Mouse (Mus musculus) gonadal fat pad, adult 2 months (tissue): ENCODE measurements around the gene Cenph. TPM values are rescaled to one million over a fixed set of nuclear protein-coding genes. Genes with fewer than 3 reads are reported as not detected.
"Not testable (repeated sequence)": the region's sequence is repeated elsewhere in the genome, so short reads cannot be mapped to it uniquely, and the experiment has no call there.

Experiments
- DNase-seq: peaks from one replicate; pipeline ENCODE4 v3.0.0-alpha.2; 2012; ENCODE audit warnings: low read depth
- polyA plus RNA-seq: library from polyadenylated mRNA; depleted of rRNA; stranded (reverse); fragments of >200 nt; gene quantifications from 2 replicates; pipeline ENCODE4 v1.2.3, GENCODE M21; 2012; rRNA removed

Cenph gene
- 0.38 and 0.45 TPM in 2 replicates for polyA plus RNA-seq

GRCm38 (mm10) chr13:100775252-100776055 lies at the start of gene Cenph:
Gene Cenph, minus strand, starts transcription at chr13:100775899.
- DNase-seq, result no peak

GRCm38 (mm10) chr13:100824916-100825315 lies 49.2 kb upstream of the Cenph start:
- DNase-seq, result no peak

- no peak for DNase-seq
These were observed 48.6 kb upstream of the Cenph start for GRCm38 (mm10) chr13:100824306-100824705.

- DNase-seq, result no peak
These were observed 48.2 kb upstream of the Cenph start for GRCm38 (mm10) chr13:100823863-100824262.

GRCm38 (mm10) chr13:100814451-100814850 lies 38.8 kb upstream of the Cenph start:
- no peak for DNase-seq

GRCm38 (mm10) chr13:100805776-100806175 lies 30.1 kb upstream of the Cenph start:
- no peak for DNase-seq

- DNase-seq, result no peak
These were observed 21.5 kb upstream of the Cenph start for GRCm38 (mm10) chr13:100797171-100797570.

GRCm38 (mm10) chr13:100789083-100789482 lies 13.4 kb upstream of the Cenph start:
- peak; percentile 76 for DNase-seq

GRCm38 (mm10) chr13:100788057-100788456 lies 12.4 kb upstream of the Cenph start:
- not testable (repeated sequence) for DNase-seq

- DNase-seq, result no peak
These were observed 11.8 kb upstream of the Cenph start for GRCm38 (mm10) chr13:100787316-100788010.

- no peak for DNase-seq
These were observed 10.7 kb upstream of the Cenph start, which contains the start of gene Ccnb1 for GRCm38 (mm10) chr13:100786414-100786867. Gene Ccnb1, minus strand, starts transcription at chr13:100786570.

- no peak for DNase-seq
These were observed 10.2 kb upstream of the Cenph start for GRCm38 (mm10) chr13:100785806-100786413.

- no peak for DNase-seq
These were observed 1.8 kb upstream of the Cenph start for GRCm38 (mm10) chr13:100777491-100777890.

GRCm38 (mm10) chr13:100776710-100777109 lies 1.0 kb upstream of the Cenph start:
- DNase-seq, result no peak

GRCm38 (mm10) chr13:100776056-100776419 lies 339 bp upstream of the Cenph start:
- DNase-seq, result no peak

- DNase-seq, result no peak
These were observed 995 bp downstream of the Cenph start for GRCm38 (mm10) chr13:100774704-100775103.

GRCm38 (mm10) chr13:100755329-100755728 lies 20.4 kb downstream of the Cenph start:
- DNase-seq, result no peak

GRCm38 (mm10) chr13:100754186-100754585 lies 21.5 kb downstream of the Cenph start:
- DNase-seq, result no peak

- DNase-seq, result no peak
These were observed 22.7 kb downstream of the Cenph start for GRCm38 (mm10) chr13:100753011-100753410.

- no peak for DNase-seq
These were observed 23.2 kb downstream of the Cenph start for GRCm38 (mm10) chr13:100752529-100752928.

GRCm38 (mm10) chr13:100751402-100751801 lies 24.3 kb downstream of the Cenph start:
- no peak for DNase-seq

- no peak for DNase-seq
These were observed 24.9 kb downstream of the Cenph start for GRCm38 (mm10) chr13:100750799-100751198.
